Mouse (Mus musculus) hindlimb bud, embryonic 11.5 days (tissue): Measurements from ENCODE around the gene D430041D05Rik.

Experiments
- DNase-seq: peaks from one replicate; pipeline ENCODE4 v3.0.0-alpha.2; 2012; ENCODE audit warnings: low read depth, low spot score; ENCODE audit errors: extremely low spot score

The D430041D05Rik gene

GRCm38 (mm10) chr2:104168186-104168896, 242.5 kb downstream of the D430041D05Rik start:
- DNase-seq = no peak

DNA sequence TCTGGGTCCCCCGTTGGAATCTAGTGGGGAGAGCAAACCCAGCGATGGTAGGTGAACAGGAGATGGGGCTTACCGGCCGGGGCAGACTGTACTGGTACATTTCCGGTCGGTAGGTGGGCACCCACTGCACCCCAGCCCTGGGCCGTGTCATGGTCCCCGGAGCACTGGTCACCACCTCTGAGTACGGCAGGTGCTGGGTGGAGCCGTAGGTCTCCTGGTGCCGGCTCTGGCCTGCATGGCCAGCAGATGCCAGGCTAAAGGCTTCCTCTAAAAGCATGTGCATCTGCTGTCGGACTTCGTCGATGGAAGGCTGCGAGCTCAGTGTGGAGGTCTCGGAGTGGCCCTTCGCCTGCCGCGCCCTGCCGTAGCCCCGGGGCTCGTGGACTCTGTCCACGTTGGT, 243.0 kb downstream of the D430041D05Rik start:
- no peak for DNase-seq

DNA sequence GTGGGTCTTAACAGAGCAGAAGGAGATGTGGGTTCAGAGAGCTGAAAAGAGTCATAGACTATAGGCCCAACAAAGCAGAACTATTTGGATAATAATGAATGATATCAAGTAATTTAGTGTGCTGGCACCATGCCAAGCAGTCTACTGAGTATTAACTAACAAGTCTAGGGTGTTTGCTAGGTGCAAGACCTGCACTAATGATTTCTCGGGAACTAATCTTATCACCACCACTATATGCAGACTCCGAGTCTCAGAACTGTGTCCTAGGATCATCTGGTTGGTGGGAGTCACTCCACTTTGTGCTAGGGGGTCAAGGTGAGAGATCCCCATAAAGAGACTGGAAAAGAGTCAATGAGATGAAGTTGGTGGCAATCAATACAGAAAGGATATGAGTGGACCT, 245.2 kb downstream of the D430041D05Rik start:
- DNase-seq = no peak

GRCm38 (mm10) chr2:104163978-104164487, 246.8 kb downstream of the D430041D05Rik start:
- DNase-seq = no peak

DNA sequence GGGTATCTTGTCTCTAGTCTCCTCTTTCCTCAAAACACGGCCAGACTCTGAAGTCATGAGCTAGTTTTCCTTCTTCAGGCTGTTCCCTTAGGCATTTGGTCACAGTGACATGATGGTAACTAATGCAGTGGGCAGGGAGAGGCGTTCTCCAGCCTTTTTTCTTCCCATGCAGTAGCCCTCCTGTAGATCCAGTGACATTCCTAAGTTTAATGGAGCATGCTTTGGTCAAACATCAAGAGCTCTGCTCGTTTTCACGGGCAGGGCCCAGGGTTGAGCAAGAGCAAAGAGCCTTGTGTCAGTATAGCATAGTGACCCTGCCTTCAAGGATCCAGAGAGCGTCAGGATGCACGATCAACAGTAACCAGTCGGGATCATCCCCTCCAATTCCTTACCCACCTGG, 247.4 kb downstream of the D430041D05Rik start:
- no peak for DNase-seq

- no peak for DNase-seq
Observed at GRCm38 (mm10) chr2:104157831-104158230, 253.0 kb downstream of the D430041D05Rik start.

DNA sequence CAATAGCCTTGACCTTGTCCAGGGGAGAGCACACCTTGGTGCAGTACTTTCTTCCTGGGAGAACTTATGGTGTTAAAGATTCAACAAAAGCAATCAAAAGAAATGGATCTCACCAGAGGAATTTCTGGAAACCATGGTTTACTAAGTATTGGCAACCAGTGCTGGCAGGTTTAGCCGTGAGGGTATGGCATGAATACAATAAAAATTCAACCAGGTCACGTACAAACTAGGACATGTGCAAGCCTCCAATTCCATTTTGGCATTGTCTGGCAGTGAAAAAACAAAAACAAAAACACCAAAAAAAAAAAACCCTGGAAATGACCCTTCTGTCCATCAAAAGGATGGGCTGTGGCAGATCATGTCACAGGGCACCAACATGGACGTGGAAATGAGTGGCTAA, 256.9 kb downstream of the D430041D05Rik start:
- no peak for DNase-seq

DNA sequence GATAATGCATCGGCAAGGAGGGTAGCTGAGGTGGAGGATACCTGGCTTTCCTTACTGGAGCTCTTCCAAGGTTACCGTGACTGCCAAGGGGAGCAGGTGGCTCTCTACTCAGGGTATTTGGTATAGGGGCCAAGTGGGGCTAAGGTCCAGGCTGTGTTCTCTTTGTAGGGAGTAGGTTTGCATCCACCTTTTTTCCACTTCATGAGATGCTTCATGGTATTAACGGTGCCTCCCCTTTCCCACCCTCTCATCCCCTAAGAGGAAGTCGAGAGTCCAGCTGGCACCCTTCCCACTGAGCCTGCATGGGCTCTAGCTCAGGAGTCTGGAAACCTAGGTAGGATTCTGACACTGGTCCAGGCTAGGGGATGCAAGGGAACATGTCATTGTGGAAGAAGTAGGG, 257.5 kb downstream of the D430041D05Rik start:
- DNase-seq = no peak

DNA sequence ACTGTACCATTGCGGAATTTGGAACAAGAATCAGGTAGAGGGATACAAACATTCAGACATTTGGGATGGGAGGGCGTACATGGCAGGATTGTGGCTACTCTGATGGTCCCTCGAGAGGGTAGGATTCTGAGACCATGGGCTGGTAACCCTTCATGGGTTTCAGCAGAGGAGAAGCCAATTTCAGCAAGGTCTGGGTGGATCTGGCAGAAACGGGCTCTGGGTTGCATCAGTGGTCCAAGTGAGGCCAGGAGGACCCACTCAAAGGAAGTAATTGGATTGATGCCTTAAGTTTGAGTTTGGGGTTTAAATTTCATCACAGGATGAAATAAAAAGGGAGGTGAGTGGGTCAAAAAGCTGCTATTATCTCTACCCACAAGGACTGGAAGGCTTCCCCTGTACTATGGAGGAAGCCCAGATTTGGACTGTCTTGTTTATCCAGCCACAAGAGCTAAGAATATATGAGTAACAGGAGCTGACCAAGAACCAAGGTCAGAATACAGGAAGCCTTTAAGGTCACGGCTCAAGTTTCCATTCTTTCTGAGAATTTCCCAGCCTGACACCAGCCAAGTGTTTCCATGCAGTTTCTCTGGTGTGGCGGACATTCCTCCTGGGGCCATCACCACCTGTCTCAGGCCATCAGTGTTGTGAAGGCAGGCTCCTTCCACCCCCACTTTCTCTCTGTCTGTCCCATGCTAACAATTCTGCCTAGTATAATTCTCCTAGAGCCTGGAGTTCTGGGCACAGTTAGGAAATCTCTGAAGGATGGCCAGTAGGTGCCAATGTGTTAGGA, 260.0 kb downstream of the D430041D05Rik start:
- no peak for DNase-seq

- no peak for DNase-seq
Observed at GRCm38 (mm10) chr2:104147910-104148561, 262.8 kb downstream of the D430041D05Rik start.

GRCm38 (mm10) chr2:104145983-104146382, 264.8 kb downstream of the D430041D05Rik start:
- no peak for DNase-seq

DNA sequence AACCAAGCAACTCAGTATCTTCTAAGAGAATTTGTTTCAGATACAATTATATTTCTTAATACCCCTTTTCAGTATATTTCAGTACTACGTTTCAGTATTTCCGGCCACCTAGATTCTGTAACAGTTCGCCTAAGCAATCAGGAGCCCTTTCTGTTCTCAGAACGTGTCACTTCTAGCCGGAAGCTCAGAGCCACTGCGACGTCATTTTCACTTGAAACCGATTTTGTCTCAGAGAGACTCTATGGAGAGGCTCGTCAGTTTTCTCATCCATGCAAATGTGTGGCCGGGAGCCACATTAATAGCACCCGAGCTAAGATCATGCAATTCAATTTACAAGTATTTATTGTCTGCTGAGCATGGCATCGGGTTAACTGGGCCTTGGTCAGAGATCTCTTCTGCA, 266.8 kb downstream of the D430041D05Rik start:
- DNase-seq = no peak

GRCm38 (mm10) chr2:104142140-104142539, 268.7 kb downstream of the D430041D05Rik start:
- DNase-seq = no peak

DNA sequence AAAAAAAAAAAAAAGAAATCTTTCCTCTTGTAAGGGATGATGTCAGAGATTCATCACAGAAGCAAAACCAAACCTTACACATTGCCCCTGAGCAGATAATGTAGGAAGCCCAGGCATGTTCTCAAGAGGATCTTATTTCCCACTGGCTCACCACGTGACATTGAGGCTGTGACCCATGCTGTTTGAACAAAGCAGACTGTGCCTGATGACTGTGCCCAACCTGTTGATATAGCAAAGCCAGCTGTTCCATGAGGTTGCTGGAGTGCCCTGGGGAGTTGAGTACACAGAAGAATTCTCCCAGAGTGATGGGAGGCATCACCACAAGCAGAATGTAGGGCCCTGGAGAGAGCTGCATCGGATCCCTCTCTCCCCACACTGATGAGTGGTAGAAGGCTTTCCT, 274.9 kb downstream of the D430041D05Rik start:
- no peak for DNase-seq

- DNase-seq = peak; percentile 86
Observed at GRCm38 (mm10) chr2:104134150-104135056, 276.4 kb downstream of the D430041D05Rik start.

- DNase-seq = no peak
Observed at GRCm38 (mm10) chr2:104133042-104133810, 277.6 kb downstream of the D430041D05Rik start.

- DNase-seq = no peak
Observed at GRCm38 (mm10) chr2:104132266-104132859, 278.4 kb downstream of the D430041D05Rik start.

- no peak for DNase-seq
Observed at GRCm38 (mm10) chr2:104130969-104131368, 279.8 kb downstream of the D430041D05Rik start.

GRCm38 (mm10) chr2:104130165-104130564, 280.6 kb downstream of the D430041D05Rik start:
- DNase-seq = no peak
